Mouse (Mus musculus) myocyte (in vitro differentiated cells): ENCODE results near the gene Ttf1. TPM values are rescaled to one million over a fixed set of nuclear protein-coding genes. Genes with fewer than 3 reads are reported as not detected.

Source experiments
- polyA plus RNA-seq: library from polyadenylated mRNA; unstranded; fragments of >200 nt; fragmentation: generic; extraction: Trizol; gene quantifications from one replicate; pipeline ENCODE4 v1.2.1, GENCODE M21; 2012; ENCODE audit warnings: missing spikeins

The Ttf1 gene
- polyA plus RNA-seq, 1 experiment = 3.1 TPM

Other genes with a start within 250 kb of the Ttf1 start
- gene Gtf3c4, start 219.9 kb upstream of the Ttf1 start, polyA plus RNA-seq = 26.9 TPM
- gene Ddx31, start 219.9 kb upstream of the Ttf1 start, polyA plus RNA-seq = 6.4 TPM
- 0.04 TPM for gene Barhl1, start 143.6 kb upstream of the Ttf1 start, polyA plus RNA-seq
- 0.06 TPM for gene Cfap77, start 5.2 kb upstream of the Ttf1 start, polyA plus RNA-seq
- 4.7 TPM for gene Setx, start 63.9 kb downstream of the Ttf1 start, polyA plus RNA-seq
- 1.5 TPM for gene Ntng2, start 192.7 kb downstream of the Ttf1 start, polyA plus RNA-seq